Mouse (Mus musculus): ENCODE data around the gene Nos1ap.

GRCm38 (mm10) chr1:170438471-170439151 lies 151.1 kb downstream of the Nos1ap start:
- TF ChIP-seq CTCF (IDR thresholded peaks at IDR 0.05; ENCODE audit: control insufficient read depth, insufficient read depth, insufficient read length) (no peak), MYOD1 (IDR thresholded peaks at IDR 0.05; ENCODE audit: control insufficient read depth, insufficient read length, low read depth) (no peak), FOSL1 (IDR thresholded peaks at IDR 0.05; ENCODE audit: insufficient read depth, low read length, poor library complexity, severe bottlenecking) (no peak), MAX (IDR thresholded peaks at IDR 0.05) (no peak), USF1 (IDR thresholded peaks at IDR 0.05; ENCODE audit: low read depth) (no peak), MYOG (IDR thresholded peaks at IDR 0.05; ENCODE audit: control insufficient read depth, extremely low read depth, insufficient read length) (no peak)

Data from C2C12 (cell line).